Mouse (Mus musculus): ENCODE results near the gene Tiparp.

Tiparp gene

DNA sequence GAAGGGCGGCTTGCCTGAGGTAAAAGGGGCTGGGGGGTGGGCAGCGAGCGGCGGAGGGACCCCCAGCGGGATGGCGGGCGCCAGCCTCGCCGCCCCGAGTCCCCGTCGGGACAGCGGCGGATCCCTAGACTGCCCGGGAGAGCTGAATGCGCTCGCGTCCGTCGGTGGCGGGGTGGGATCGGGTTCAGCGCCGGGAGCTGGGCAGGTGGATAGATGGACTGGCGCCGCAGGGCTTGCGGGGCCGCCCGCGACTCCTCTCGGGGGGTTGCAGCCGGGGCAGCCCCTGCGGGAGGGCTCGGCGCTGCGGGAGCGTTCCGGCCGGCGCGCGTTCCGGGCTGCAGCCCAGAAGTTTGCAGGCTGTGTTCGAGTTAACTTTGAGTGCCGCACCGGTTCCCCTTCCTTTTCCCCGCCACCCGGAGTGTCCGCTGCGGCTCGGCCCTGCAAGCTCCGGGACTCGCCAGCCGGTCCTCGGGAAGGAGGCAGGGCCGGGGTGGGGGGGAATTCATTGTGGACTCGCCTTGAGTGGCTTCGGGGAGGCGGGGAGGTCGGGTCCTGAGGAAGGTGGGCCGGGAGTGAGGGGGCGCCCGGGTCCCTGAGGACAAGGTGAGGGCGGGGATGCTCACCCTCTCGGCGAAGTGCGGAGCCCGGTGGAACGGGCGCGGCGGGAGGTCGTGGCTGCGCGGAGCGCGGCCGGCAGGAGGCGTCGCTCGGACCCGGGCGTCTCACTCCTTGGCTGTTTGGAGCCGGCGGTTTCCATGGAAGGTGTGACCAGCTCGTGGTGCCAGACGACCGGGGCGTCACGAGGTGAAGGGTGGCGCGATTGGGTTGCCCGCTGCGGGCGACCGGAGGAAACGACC is 632 bp downstream of the Tiparp start:
- no peak for DNase-seq (ENCODE audit: extremely low spot score, low read depth, low spot score)

DNA sequence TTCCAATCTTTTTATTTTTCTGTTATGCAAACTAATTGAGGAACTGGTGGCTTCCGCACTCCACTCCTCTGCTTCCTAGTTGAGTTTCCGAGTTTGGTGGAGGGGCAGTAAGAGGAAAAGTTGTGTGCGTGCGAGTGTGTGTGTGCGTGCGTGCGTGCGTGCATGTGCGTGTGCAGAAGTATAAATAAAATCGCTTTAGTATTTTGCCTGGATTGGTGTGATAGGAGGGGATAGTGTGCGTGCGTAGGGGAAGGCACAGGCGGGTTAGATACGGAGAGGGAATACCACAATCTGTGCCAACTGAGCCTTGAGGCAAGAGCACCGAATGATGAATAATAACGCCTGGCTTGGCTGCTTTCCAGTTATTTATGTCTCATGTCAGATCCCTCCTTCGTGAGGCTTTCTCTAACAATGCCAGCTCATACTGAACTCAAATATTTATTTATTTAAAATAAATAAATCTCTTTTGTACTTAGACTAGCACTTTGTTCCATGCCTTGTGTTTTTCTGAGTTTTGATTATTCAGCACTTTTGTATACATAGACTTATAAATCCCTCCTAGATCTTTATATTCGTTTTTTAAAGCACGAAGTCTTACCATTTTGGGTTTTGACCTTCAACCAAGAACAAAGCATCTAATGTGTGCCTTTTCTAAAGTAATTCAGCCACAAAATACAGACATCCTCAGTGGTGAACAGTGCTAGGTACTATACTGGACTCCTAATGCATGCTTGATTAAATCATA is 1.4 kb downstream of the Tiparp start:
- DNase-seq (ENCODE audit: extremely low spot score, low read depth, low spot score), result no peak

- no peak for DNase-seq (ENCODE audit: extremely low spot score, low read depth, low spot score)
These were observed 4.8 kb downstream of the Tiparp start for GRCm38 (mm10) chr3:65533014-65533413.

DNA sequence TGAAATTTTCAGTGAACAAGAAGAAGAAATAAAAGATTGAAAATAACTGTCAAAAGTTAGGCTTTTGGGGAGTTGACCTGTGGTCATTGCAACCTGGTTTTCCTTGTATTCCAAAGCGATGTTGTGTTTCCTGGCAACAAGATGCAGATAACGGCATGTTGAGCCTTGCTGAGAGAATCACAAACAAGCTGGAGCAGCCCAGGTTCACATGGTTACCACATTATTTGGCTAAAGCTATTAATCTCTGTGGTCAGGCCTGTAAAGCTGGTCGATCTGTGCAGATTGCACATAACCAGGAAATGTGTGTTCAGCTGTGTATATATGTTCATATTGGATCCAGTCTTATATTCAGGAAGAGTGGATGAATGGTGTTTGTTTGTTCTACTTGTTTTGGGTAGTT is 5.4 kb downstream of the Tiparp start:
- no peak for DNase-seq (ENCODE audit: extremely low spot score, low read depth, low spot score)

DNA sequence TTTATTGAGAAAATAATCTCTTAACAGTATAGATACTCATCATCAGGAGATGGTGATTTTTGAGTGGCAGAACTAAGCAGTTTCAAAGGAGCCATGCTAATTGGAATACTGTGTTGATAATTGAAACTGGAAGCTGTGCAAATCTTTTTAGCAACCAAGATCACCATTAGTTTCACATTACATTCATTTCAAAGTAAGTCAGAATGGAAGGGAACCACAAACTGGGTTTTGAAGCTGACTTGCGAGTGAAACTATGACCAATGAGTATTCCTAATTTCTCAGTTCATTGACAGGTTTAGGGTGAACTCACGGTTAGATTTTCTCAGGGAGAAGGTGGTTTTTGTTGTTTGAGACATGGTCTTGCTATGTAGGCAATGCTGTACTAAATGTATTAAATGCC is 6.3 kb downstream of the Tiparp start:
- DNase-seq (ENCODE audit: extremely low spot score, low read depth, low spot score), result no peak

GRCm38 (mm10) chr3:65535087-65535761 is 7.0 kb downstream of the Tiparp start:
- no peak for DNase-seq (ENCODE audit: extremely low spot score, low read depth, low spot score)

DNA sequence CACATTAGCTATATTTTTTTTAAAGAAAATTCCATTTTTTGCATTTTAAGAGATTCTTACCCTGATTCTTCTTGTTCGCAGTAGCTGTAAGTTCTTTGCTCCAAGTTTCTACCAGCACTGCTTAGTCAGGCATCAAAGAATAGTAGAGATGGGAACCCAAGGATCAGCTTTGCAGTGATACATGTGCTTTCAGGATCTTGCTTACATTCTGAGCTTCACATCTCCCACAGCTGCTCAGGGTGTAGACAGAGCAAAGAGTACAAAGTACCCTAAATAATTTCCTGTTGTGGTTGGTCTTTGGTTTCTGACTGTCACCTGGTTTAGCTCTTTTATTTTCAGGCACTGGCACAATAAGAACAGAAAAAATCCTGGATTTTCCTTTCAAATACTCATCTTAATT is 9.1 kb downstream of the Tiparp start:
- no peak for DNase-seq (ENCODE audit: extremely low spot score, low read depth, low spot score)

- DNase-seq (ENCODE audit: extremely low spot score, low read depth, low spot score), result no peak
These were observed 12.8 kb downstream of the Tiparp start for GRCm38 (mm10) chr3:65540906-65541551.

- no peak for DNase-seq (ENCODE audit: extremely low spot score, low read depth, low spot score)
These were observed 13.3 kb downstream of the Tiparp start for GRCm38 (mm10) chr3:65541552-65541935.

GRCm38 (mm10) chr3:65549785-65550184 is 21.6 kb downstream of the Tiparp start:
- DNase-seq (ENCODE audit: extremely low spot score, low read depth, low spot score), result no peak

DNA sequence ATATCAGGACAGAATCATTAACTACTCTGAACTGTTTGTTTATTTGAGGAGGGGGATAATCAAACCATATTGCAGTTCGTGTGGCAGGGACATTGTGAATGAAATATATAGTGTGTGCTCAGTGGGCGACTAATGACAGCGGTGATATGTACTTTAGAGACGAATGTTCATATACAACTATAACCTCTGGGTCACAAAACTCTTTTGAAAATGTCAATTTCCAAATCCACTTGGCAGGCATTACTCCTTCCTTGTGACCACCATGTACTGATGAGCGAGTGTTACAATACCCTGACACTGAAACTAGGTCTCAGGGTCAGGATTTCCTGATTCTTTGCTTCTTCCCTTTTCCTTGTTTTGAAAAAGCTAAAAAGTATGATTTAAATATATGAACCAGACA is 22.9 kb downstream of the Tiparp start:
- no peak for DNase-seq (ENCODE audit: extremely low spot score, low read depth, low spot score)

DNA sequence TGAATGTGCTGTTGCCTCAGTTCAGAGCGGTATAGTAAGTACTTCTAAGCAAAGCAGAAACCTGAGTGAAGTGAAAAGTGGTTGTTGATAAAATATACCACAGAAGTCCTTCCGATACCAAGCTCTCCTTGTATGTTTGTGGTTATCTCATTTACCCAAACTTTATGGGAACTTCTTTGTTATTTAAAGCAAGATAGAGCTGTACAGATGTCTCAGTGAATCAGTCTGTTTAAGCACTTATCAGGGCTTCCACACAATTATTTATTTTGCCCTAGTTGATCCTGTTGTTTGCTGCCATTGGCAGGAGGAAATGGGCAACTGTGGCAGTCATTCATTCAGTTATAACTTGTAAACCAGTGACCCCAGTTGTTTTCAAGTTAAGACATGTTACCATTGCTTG is 26.4 kb downstream of the Tiparp start:
- no peak for DNase-seq (ENCODE audit: extremely low spot score, low read depth, low spot score)

DNA sequence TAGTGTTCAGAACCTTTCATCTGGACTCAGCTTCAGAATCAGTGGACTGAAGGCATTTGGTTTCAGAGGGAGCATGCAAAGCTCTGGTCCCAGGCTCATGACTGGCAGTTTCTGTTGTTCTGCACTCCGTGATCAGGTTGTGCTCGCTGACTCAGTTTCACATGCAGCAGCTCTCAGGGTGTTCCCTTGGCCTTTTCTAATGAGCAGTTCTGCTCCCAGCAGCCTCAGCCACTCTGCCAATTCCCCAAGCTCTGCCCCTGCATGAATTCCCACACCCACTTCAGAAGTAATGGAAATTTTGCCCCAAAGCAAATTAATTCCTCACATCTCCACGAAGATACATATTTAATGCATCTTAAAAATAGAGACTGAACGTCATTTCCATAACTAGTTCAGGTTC is 30.5 kb downstream of the Tiparp start:
- DNase-seq (ENCODE audit: extremely low spot score, low read depth, low spot score), result no peak

DNA sequence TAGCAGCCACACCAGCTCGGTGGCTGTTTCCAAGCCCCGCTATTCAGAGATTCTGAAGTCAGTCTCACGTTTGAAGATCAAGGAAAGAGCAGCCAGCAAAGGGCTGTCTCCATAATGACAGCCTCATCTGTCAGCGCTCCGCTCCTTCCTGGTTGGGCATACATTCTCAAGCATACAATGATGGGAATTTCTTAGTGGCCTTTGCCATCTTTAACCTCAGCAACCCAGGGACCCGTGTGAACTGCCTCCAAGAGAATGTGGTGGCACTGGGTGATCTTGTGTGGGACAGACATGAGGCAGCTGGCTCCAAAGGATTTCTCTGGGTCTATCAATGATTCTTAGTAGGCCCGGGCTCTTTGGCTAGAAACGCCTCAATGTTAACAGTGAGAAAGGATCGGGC is 34.0 kb downstream of the Tiparp start:
- no peak for DNase-seq (ENCODE audit: extremely low spot score, low read depth, low spot score)

DNA sequence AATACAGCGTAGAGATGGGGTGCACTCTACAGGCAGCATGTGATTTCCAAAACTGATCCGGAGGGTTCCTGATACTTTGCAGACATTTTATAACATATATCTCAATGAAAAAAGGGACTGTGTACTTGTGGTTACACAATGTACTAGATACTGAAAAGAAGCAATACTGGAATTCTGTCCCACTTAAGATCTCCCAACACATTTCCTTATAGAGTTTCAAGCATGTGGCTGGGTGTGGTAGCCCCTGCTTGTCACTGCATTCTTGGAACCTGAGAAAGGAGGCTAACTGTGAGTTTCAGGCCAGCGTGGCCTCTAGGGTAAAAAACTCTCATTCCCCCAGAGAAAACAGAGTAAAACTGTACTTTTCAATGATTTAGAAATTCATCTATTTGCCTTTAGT is 34.5 kb downstream of the Tiparp start:
- DNase-seq (ENCODE audit: extremely low spot score, low read depth, low spot score), result no peak

DNA sequence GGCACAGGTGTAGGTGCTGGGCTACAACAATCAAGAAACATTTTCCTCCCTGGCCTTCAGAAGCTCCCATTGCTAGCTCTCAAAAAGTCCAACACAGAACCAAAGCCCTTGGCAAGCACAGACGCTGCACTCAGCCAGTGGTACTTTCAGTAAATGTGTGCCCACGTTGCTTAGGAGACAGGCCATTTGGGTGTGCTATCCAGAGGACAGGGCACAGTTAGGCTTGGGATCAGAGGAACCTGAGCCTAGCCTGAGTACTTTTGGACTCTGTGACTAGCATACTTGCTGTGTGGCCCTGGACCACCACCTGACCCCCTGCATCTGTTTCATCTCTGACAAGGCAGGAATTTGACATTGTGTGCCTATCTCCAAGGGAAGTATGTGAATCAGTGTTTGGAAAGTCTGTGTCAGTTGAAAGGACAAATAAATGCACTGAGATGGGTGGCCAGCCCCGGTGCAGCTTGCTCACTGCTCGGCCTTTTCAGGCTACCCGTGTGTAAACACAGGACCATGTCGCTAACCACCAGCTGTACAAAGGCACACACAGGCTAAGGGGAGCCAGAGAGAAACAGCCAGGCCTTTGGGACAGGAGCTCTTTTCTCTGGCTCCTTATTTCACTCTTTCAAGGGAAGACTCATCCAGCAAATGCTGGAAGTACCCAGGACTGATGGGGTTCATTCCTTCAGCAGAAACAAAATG is 35.9 kb downstream of the Tiparp start:
- no peak for DNase-seq (ENCODE audit: extremely low spot score, low read depth, low spot score)

- DNase-seq (ENCODE audit: extremely low spot score, low read depth, low spot score), result no peak
These were observed 37.6 kb downstream of the Tiparp start for GRCm38 (mm10) chr3:65565632-65566300.

- DNase-seq (ENCODE audit: extremely low spot score, low read depth, low spot score), result no peak
These were observed 41.7 kb downstream of the Tiparp start for GRCm38 (mm10) chr3:65569941-65570340.

- DNase-seq (ENCODE audit: extremely low spot score, low read depth, low spot score), result no peak
These were observed 45.3 kb downstream of the Tiparp start for GRCm38 (mm10) chr3:65573516-65573915.

DNA sequence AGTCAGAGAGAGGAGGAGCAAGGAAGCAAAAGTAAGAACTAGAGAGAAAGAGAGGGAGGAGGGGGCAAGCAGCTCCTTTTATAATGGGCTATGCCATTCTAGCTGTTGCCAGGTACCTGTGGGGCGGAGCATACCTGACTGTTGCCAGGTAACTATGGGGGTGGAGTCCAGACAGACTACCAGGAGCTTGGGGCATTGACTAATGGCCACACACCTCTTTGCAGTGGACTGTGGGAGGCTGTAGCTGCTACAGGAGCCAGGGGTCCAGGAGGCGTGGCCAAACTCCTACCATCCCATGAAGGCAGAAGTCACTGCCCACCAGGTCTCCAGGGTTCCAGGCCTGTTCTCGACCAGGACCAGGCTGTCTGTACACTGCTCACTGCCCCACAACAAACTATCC is 49.4 kb downstream of the Tiparp start:
- DNase-seq (ENCODE audit: extremely low spot score, low read depth, low spot score), result no peak

Measured in hindlimb bud, embryonic 11.5 days (tissue).